In the genomic region with DNA sequence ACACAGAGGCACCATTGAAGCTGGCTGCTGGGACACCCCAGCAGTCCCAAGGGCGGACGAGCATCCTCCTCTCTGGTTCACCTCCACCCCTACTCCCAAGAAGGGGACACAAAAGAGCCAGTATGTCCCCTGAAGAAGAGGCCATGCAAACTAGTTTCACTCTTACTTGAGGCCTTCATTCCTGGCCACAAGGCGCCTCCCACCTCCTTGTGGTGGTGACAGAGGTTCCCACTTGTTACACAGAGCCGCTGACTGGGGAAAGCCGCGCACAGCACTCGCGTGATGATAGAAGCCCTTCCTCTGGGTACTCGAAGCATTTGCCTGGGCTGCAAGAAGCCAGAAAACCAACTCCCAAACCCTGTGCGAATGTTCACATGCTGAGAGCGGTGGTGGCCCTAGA, we compare ENCODE assay signal across 13 mouse cellular contexts. TPM values are rescaled to one million over a fixed set of nuclear protein-coding genes. Genes with fewer than 3 reads are reported as not detected.
DNase-seq lines count a peak whose midpoint lies in the region; ATAC-seq and TF ChIP-seq lines count a peak whose summit lies in the region.
"Had no signal": no experiment of that assay in that cellular context is flagged by ENCODE, and none has a peak within 500 bp of the region (broad histone marks: within the 10 kb centered on the region; RNA-seq: fewer than 3 reads in every experiment).

No protein-coding gene starts in this region.

- WGBS in hindbrain, embryonic 10.5 days, result 80% methylated on average over 11 of the region's 11 CpGs
- 85% methylated on average over 11 of the region's 11 CpGs for WGBS in hindbrain, embryonic 14.5 days
- WGBS in intestine, embryonic 16.5 days, result 70% methylated on average over 11 of the region's 11 CpGs
- 82% methylated on average over 11 of the region's 11 CpGs for WGBS in kidney, adult 2 months

- no peak for ATAC-seq in hindbrain, embryonic 14.5 days (ENCODE audit: low FRiP score)
- no peak for ATAC-seq in intestine, embryonic 16.5 days
- ATAC-seq in cerebellum, adult (ENCODE audit: insufficient number of reproducible peaks, low FRiP score, low TSS enrichment), result no peak

- no peak for TF ChIP-seq CTCF in kidney, adult 2 months (conservative IDR thresholded peaks at IDR 0.05; ENCODE audit: insufficient read depth, insufficient read length, low read depth, low read length)

- H3K36me3 ChIP-seq in hindbrain, embryonic 10.5 days, result no peaks in the 10 kb centered on the region
- H3K36me3 ChIP-seq in hindbrain, embryonic 14.5 days (replicated peaks; ENCODE audit: control insufficient read depth, insufficient read depth), result no peaks in the 10 kb centered on the region
- H3K36me3 ChIP-seq in intestine, embryonic 16.5 days (ENCODE audit: control insufficient read depth, insufficient read depth, low read length), result no peaks in the 10 kb centered on the region
- H3K36me3 ChIP-seq in kidney, adult 2 months (ENCODE audit: control insufficient read depth, insufficient read depth, low read length), result no peaks in the 10 kb centered on the region

- DNase-seq in hindbrain, embryonic 10.5 days (ENCODE audit: low spot score), result no peak
- no peak for DNase-seq in hindbrain, embryonic 14.5 days (ENCODE audit: low spot score)
- peak; percentile 42 for DNase-seq in thymus, postnatal 4 days
- no peak for DNase-seq in thymus, postnatal 14 days
- no peak for DNase-seq in cerebellum, adult 18-20 months
- no peak for DNase-seq in kidney, adult 2 months
- DNase-seq: adrenal gland, adult 2 months; cerebellum, adult 11-12 months; gastrocnemius, postnatal 10 days; kidney, adult 11 months; right cerebral cortex, postnatal 4 days had no signal

- H3K9me3 ChIP-seq in hindbrain, embryonic 10.5 days, result no peaks in the 10 kb centered on the region
- H3K9me3 ChIP-seq in hindbrain, embryonic 14.5 days (ENCODE audit: control insufficient read depth, low read length), result no peaks in the 10 kb centered on the region
- H3K9me3 ChIP-seq in intestine, embryonic 16.5 days (ENCODE audit: control insufficient read depth, low read length), result no peaks in the 10 kb centered on the region

- H3K27me3 ChIP-seq in hindbrain, embryonic 10.5 days (ENCODE audit: insufficient read depth, poor library complexity, severe bottlenecking), result no peaks in the 10 kb centered on the region
- no peaks in the 10 kb centered on the region for H3K27me3 ChIP-seq in hindbrain, embryonic 14.5 days (ENCODE audit: control insufficient read depth, insufficient read depth, low read length)
- H3K27me3 ChIP-seq in intestine, embryonic 16.5 days (replicated peaks; ENCODE audit: control insufficient read depth, insufficient read depth, low read length), result no peaks in the 10 kb centered on the region
- H3K27me3 ChIP-seq in kidney, adult 2 months (replicated peaks; ENCODE audit: control insufficient read depth, insufficient read depth, low read length), result no peaks in the 10 kb centered on the region

- H3K4me1 ChIP-seq in hindbrain, embryonic 10.5 days (replicated peaks), result peaks cover 98% of the 10 kb centered on the region
- H3K4me1 ChIP-seq in hindbrain, embryonic 14.5 days (replicated peaks; ENCODE audit: control insufficient read depth, insufficient read depth, low read length), result peaks cover 54% of the 10 kb centered on the region
- peaks cover 82% of the 10 kb centered on the region for H3K4me1 ChIP-seq in intestine, embryonic 16.5 days (ENCODE audit: control insufficient read depth, insufficient read depth, low read length)
- H3K4me1 ChIP-seq in kidney, adult 2 months (ENCODE audit: control insufficient read depth, insufficient read depth, low read length), result no peaks in the 10 kb centered on the region

- H3K4me2 ChIP-seq in hindbrain, embryonic 14.5 days (replicated peaks), result no peak overlapping the region
- H3K4me2 ChIP-seq in intestine, embryonic 16.5 days (ENCODE audit: low read depth, low read length), result no peak overlapping the region

- H3K9ac ChIP-seq in hindbrain, embryonic 14.5 days, result no peak overlapping the region
- 0 out of 2 replicates have a peak overlapping the region, but pooled peaks have one; percentile 22 for H3K9ac ChIP-seq in intestine, embryonic 16.5 days (ENCODE audit: low read depth, low read length)

- 0 out of 2 replicates have a peak overlapping the region, but pooled peaks have one; percentile 2 for H3K4me3 ChIP-seq in hindbrain, embryonic 10.5 days
- no peak overlapping the region for H3K4me3 ChIP-seq in hindbrain, embryonic 14.5 days (replicated peaks; ENCODE audit: low read length)
- H3K4me3 ChIP-seq in intestine, embryonic 16.5 days (ENCODE audit: low read length), result no peak overlapping the region
- H3K4me3 ChIP-seq in kidney, adult 2 months (ENCODE audit: insufficient read depth, low read depth, low read length), result no peak overlapping the region

- no peak for TF ChIP-seq POLR2A in kidney, adult 2 months (IDR thresholded peaks at IDR 0.05; ENCODE audit: low read depth, low read length)

- H3K27ac ChIP-seq in hindbrain, embryonic 10.5 days, result peak overlapping the region; percentile 17; the same call in 1 of the 2 replicates
- H3K27ac ChIP-seq in hindbrain, embryonic 14.5 days, result no peak overlapping the region
- no peak overlapping the region for H3K27ac ChIP-seq in intestine, embryonic 16.5 days (ENCODE audit: low read length)
- H3K27ac ChIP-seq in kidney, adult 2 months (ENCODE audit: insufficient read depth, low read depth, low read length), result no peak overlapping the region

RNA-seq across cellular contexts. Expression of a gene that starts 7.0 kb away (rescaled TPM):
- 67.2 and 76.8 TPM in 2 replicates for polyA plus RNA-seq in hindbrain, embryonic 10.5 days (2016; fragmentation: Nextera tagmentation; extraction: Ambion mirVana)
- 19.2 and 20.6 TPM in 2 replicates for polyA plus RNA-seq in hindbrain, embryonic 14.5 days (2014; fragmentation: Nextera tagmentation; extraction: Ambion mirVana)
- polyA plus RNA-seq in intestine, embryonic 16.5 days (2015; fragmentation: Nextera tagmentation; extraction: Ambion mirVana), result 53.2 and 54.4 TPM in 2 replicates
- polyA plus RNA-seq in kidney, adult 2 months (2012; rRNA removed), result 8.1 and 9.4 TPM in 2 replicates

RNA-seq across cellular contexts. Expression of a gene that starts 23.6 kb away (rescaled TPM):
- 35.3 and 38.1 TPM in 2 replicates for polyA plus RNA-seq in hindbrain, embryonic 10.5 days (2016; fragmentation: Nextera tagmentation; extraction: Ambion mirVana)
- 26.2 and 30.5 TPM in 2 replicates for polyA plus RNA-seq in hindbrain, embryonic 14.5 days (2014; fragmentation: Nextera tagmentation; extraction: Ambion mirVana)
- 93.7 and 104 TPM in 2 replicates for polyA plus RNA-seq in intestine, embryonic 16.5 days (2015; fragmentation: Nextera tagmentation; extraction: Ambion mirVana)
- polyA plus RNA-seq in kidney, adult 2 months (2012; rRNA removed), result 60.7 and 62.8 TPM in 2 replicates

RNA-seq across cellular contexts. Expression of a gene that starts 23.8 kb away (rescaled TPM):
- 115 and 119 TPM in 2 replicates for polyA plus RNA-seq in hindbrain, embryonic 10.5 days (2016; fragmentation: Nextera tagmentation; extraction: Ambion mirVana)
- 66.5 and 71.2 TPM in 2 replicates for polyA plus RNA-seq in hindbrain, embryonic 14.5 days (2014; fragmentation: Nextera tagmentation; extraction: Ambion mirVana)
- polyA plus RNA-seq in intestine, embryonic 16.5 days (2015; fragmentation: Nextera tagmentation; extraction: Ambion mirVana), result 164 and 170 TPM in 2 replicates
- polyA plus RNA-seq in kidney, adult 2 months (2012; rRNA removed), result 116 and 134 TPM in 2 replicates

RNA-seq across cellular contexts. Expression of a gene that starts 27.9 kb away (rescaled TPM):
- 40.7 and 45.5 TPM in 2 replicates for polyA plus RNA-seq in hindbrain, embryonic 10.5 days (2016; fragmentation: Nextera tagmentation; extraction: Ambion mirVana)
- 29.7 and 30.2 TPM in 2 replicates for polyA plus RNA-seq in hindbrain, embryonic 14.5 days (2014; fragmentation: Nextera tagmentation; extraction: Ambion mirVana)
- polyA plus RNA-seq in intestine, embryonic 16.5 days (2015; fragmentation: Nextera tagmentation; extraction: Ambion mirVana), result 42.4 and 43.1 TPM in 2 replicates
- 30.2 and 34.0 TPM in 2 replicates for polyA plus RNA-seq in kidney, adult 2 months (2012; rRNA removed)

RNA-seq across cellular contexts. Expression of a gene that starts 51.9 kb away (rescaled TPM):
- polyA plus RNA-seq in hindbrain, embryonic 10.5 days (2016; fragmentation: Nextera tagmentation; extraction: Ambion mirVana), result 65.7 and 67.5 TPM in 2 replicates
- polyA plus RNA-seq in hindbrain, embryonic 14.5 days (2014; fragmentation: Nextera tagmentation; extraction: Ambion mirVana), result 41.6 and 44.7 TPM in 2 replicates
- 64.8 and 67.4 TPM in 2 replicates for polyA plus RNA-seq in intestine, embryonic 16.5 days (2015; fragmentation: Nextera tagmentation; extraction: Ambion mirVana)
- 37.1 and 41.1 TPM in 2 replicates for polyA plus RNA-seq in kidney, adult 2 months (2012; rRNA removed)
